Mouse (Mus musculus) limb, embryonic 14.5 days (tissue): ENCODE measurements around the gene Mdp1. TPM values are rescaled to one million over a fixed set of nuclear protein-coding genes. Genes with fewer than 3 reads are reported as not detected.

Source experiments
- ATAC-seq: fragments of 200-750 bp; cut with Nextera tagmentation; 2 replicates; pipeline ENCODE4 v1.8.0; 2017; ENCODE audit warnings: low read depth, moderate number of reproducible peaks, moderate TSS enrichment; ENCODE audit not compliant: low FRiP score
- DNase-seq: peaks from one replicate; pipeline ENCODE4 v3.0.0-alpha.2; 2015; ENCODE audit warnings: low spot score
- H3K27ac ChIP-seq: fragments of 300-500 bp; sonication (generic); replicated peaks from 2 replicates; pipeline ENCODE4 v1.5.1; 2014; ENCODE audit warnings: low read depth, mild to moderate bottlenecking, low read length, moderate library complexity, mixed read lengths
- H3K27me3 ChIP-seq: fragments of 300-500 bp; sonication (generic); 2 replicates; pipeline ENCODE4 v1.6.1; 2014; ENCODE audit warnings: low read length, mixed read lengths; ENCODE audit not compliant: control insufficient read depth, insufficient read depth
- H3K36me3 ChIP-seq: fragments of 300-500 bp; sonication (generic); 2 replicates; pipeline ENCODE4 v1.6.1; 2014; ENCODE audit warnings: mild to moderate bottlenecking, low read length, moderate library complexity, mixed read lengths; ENCODE audit not compliant: control insufficient read depth, insufficient read depth
- H3K4me1 ChIP-seq: fragments of 300-500 bp; sonication (generic); 2 replicates; pipeline ENCODE4 v1.6.1; 2014; ENCODE audit warnings: antibody characterized with exemption, low read length, mixed read lengths; ENCODE audit not compliant: control insufficient read depth, insufficient read depth
- H3K4me2 ChIP-seq: fragments of 300-500 bp; sonication (generic); replicated peaks from 2 replicates; pipeline ENCODE4 v1.6.1; 2014; ENCODE audit warnings: low read depth, mild to moderate bottlenecking, low read length, moderate library complexity; ENCODE audit not compliant: severe bottlenecking
- H3K4me3 ChIP-seq: fragments of 300-500 bp; sonication (generic); replicated peaks from 2 replicates; pipeline ENCODE4 v1.5.1; 2014; ENCODE audit warnings: low read length
- H3K9ac ChIP-seq: fragments of 300-500 bp; sonication (generic); 2 replicates; pipeline ENCODE4 v1.6.1; 2014; ENCODE audit warnings: mild to moderate bottlenecking, low read depth, low read length, moderate library complexity; ENCODE audit not compliant: severe bottlenecking
- H3K9me3 ChIP-seq: fragments of 300-500 bp; sonication (generic); 2 replicates; pipeline ENCODE4 v1.6.1; 2016; ENCODE audit warnings: low read length; ENCODE audit not compliant: control insufficient read depth
- POLR2A ChIP-seq: fragments of 200-500 bp; IDR thresholded peaks from 2 replicates; pipeline ENCODE4 v1.8.0; 2012; ENCODE audit warnings: inconsistent platforms, mild to moderate bottlenecking, moderate library complexity, borderline replicate concordance; ENCODE audit not compliant: insufficient read depth, insufficient read length; ENCODE audit errors: extremely low read depth
- WGBS: fragments of 180-500 bp; shearing (Covaris S2); extraction: QIAGEN DNeasy Blood & Tissue Kit; methylation state at CpG from one replicate; pipeline ENCODE4 v1.1.7; 2014; 5-methylcytosine and 5-hydroxymethylcytosine counted together
- polyA plus RNA-seq, 2 experiments: library from polyadenylated mRNA; depleted of rRNA in 1 of 2; stranded (reverse) in 1 of 2; unstranded in 1 of 2; fragments of >200 nt; fragmentation: Nextera tagmentation in 1 of 2; extraction: Ambion mirVana in 1 of 2; gene quantifications; 2 replicates each; pipeline versions ENCODE4 v1.2.1 to v1.2.3; 2012 to 2014

The Mdp1 gene
- polyA plus RNA-seq, 2 experiments, result 49.7 to 53.7 TPM

DNA sequence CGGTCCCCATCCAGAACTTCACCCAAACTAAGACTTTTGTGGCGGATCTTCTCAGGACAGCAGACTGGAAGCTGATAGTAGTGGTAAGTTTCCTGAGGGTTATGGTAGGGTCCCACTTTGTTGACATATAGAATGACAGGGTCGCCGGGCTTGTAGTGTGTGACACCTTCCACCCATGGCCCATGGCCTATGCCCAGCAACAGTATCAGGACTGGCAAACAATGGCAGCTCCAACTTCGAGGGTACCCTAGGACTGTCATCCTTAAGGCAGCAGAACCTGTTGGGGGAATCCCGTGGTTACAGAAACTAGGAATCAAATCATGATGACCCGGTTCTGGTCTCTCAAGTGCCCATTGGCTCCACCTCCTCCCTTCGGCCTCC, 17.6 kb downstream of the Mdp1 start:
- H3K9ac ChIP-seq, result peak overlapping the region; percentile 91
- no peak for DNase-seq
- H3K27ac ChIP-seq, result peak overlapping the region; percentile 97
- 19% methylated on average over 8 of the region's 8 CpGs for WGBS
- peaks cover 46% of the 10 kb centered on the region for H3K36me3 ChIP-seq
- 0 out of 2 replicates have a peak, but pooled peaks have one; percentile 2 for ATAC-seq
- TF ChIP-seq POLR2A, result no peak
- H3K4me2 ChIP-seq, result peak overlapping the region; percentile 81
- no peaks in the 10 kb centered on the region for H3K27me3 ChIP-seq
- H3K4me3 ChIP-seq, result peak overlapping the region; percentile 77
- H3K4me1 ChIP-seq, result peaks cover 13% of the 10 kb centered on the region
- no peaks in the 10 kb centered on the region for H3K9me3 ChIP-seq

DNA sequence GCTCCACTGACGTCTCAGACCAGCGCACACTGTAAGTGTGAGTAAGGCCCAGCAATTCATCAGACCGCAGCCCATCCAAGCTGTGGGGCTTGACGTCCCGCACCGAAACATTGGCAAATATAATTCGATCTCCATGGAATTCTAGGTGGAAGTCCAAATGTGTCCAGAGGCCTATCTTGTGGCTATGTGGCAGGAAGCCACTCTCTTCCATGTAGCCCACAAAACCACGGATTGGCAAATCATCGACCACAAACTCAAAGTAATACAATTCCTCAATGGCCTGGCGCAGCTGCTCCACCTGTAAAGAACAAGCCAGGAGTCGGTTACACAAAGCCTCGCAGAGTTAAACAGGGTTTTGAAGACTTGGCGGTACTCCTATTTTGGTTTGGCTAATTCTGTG, 19.0 kb downstream of the Mdp1 start:
- no peak overlapping the region for H3K4me2 ChIP-seq
- peaks cover 48% of the 10 kb centered on the region for H3K36me3 ChIP-seq
- H3K4me1 ChIP-seq, result peaks cover 13% of the 10 kb centered on the region
- 98% methylated on average over 13 of the region's 13 CpGs for WGBS
- no peaks in the 10 kb centered on the region for H3K27me3 ChIP-seq
- no peak overlapping the region for H3K27ac ChIP-seq
- ATAC-seq, result no peak
- H3K9ac ChIP-seq, result no peak overlapping the region
- no peaks in the 10 kb centered on the region for H3K9me3 ChIP-seq
- TF ChIP-seq POLR2A, result no peak
- H3K4me3 ChIP-seq, result no peak overlapping the region
- DNase-seq, result no peak

DNA sequence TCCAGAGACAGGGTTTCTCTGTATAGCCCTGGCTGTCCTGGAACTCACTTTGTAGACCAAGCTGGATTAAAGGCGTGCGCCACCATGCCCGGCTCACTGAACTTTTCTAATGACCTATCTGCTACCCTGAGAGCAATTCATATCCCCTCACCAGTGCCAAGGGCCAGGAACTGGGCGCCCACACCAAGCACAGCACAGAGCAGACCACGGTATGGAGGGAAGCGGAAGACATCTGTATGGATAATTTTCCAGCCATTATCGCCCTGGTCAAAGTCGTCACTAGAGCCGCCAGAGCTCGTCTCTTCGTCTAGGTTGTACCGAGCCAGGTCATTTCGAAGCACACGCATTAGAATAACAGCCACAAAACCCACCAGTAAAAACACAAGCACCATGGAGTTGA, 19.5 kb downstream of the Mdp1 start:
- H3K9me3 ChIP-seq, result no peaks in the 10 kb centered on the region
- ATAC-seq (no peak), DNase-seq (no peak)
- WGBS, result 94% methylated on average over 14 of the region's 14 CpGs
- no peak overlapping the region for H3K4me2 ChIP-seq
- peaks cover 47% of the 10 kb centered on the region for H3K36me3 ChIP-seq
- peaks cover 13% of the 10 kb centered on the region for H3K4me1 ChIP-seq
- no peak for TF ChIP-seq POLR2A
- no peak overlapping the region for H3K4me3 ChIP-seq
- H3K27ac ChIP-seq, result no peak overlapping the region
- no peaks in the 10 kb centered on the region for H3K27me3 ChIP-seq
- no peak overlapping the region for H3K9ac ChIP-seq

DNA sequence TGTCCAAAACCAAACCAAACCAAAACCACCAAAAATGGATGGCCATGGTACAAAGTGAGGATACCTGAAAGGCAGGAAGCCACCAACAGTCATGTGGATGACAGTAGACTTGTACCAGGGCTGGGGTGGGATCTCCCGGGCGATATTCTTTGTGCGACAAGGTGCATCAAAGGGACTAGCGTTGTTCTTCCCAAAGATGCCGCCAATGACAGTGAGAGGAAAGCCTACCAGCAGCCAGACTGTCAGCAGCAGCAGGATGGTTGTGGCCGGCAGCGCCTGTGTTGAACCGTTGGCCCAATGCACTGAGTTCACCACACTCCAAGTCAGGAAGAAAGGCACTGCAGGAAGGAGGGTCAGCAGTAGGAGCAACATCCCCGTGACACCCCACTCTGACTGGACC, 22.5 kb downstream of the Mdp1 start, which contains the start of gene Gm49378:
TSS of gene Gm49378 (minus strand) at position 101 of the 400 bp plus-strand sequence.
- ATAC-seq, result no peak

DNA sequence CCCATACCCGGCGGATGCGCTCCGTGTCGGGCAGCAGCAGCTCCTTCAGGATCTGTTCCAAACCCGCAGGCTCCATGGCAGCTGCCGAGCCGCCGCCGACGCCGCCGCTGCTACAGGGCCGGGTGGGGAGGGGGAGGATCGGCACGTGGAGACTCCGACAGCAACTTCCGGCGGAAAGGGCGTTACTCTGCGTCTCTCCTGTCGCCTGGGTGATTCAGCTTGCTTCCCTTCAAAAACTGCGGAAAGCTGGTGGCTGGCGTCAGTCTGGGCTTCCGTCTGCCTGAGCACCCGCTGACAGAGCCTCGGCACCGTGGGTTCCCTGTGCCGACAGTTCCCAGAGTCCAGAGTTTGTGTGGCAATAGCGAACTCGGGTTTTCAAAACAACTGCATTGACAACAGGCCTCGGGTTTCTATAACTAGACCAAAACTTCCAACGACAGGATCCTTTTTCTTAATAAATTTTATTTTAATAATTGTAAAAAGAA, 24.7 kb downstream of the Mdp1 start, which contains the start of gene Ipo4:
TSS of gene Ipo4 (minus strand) at position 435 of the 485 bp plus-strand sequence.
- peak within 1 kb of the TSS; percentile 88 for H3K4me2 ChIP-seq
- WGBS, result 2% methylated on average over 28 of the region's 33 CpGs
- peak within 1 kb of the TSS; percentile 77 for H3K4me3 ChIP-seq
- ATAC-seq (peak; percentile 87), DNase-seq (peak; percentile 94)
- H3K4me1 ChIP-seq, result peaks cover 3% of the 10 kb centered on the region; the same call in 1 of the 2 replicates
- H3K9ac ChIP-seq, result peak within 1 kb of the TSS; percentile 76
- no peak for TF ChIP-seq POLR2A
- H3K27ac ChIP-seq, result peak within 1 kb of the TSS; percentile 67
- peaks cover 75% of the 10 kb centered on the region for H3K36me3 ChIP-seq
- no peaks in the 10 kb centered on the region for H3K27me3 ChIP-seq
- no peaks in the 10 kb centered on the region for H3K9me3 ChIP-seq

More for the DNA sequence above, 22.5 kb downstream of the Mdp1 start, which contains the start of gene Gm49378:
- no peaks in the 10 kb centered on the region for H3K9me3 ChIP-seq
- H3K36me3 ChIP-seq, result peaks cover 61% of the 10 kb centered on the region
- H3K4me1 ChIP-seq, result peaks cover 8% of the 10 kb centered on the region
- H3K4me3 ChIP-seq, result no peak within 1 kb of the TSS
- H3K4me2 ChIP-seq, result no peak within 1 kb of the TSS
- TF ChIP-seq POLR2A, result no peak
- 97% methylated on average over 9 of the region's 9 CpGs for WGBS
- H3K27ac ChIP-seq, result no peak within 1 kb of the TSS
- no peak within 1 kb of the TSS for H3K9ac ChIP-seq
- no peaks in the 10 kb centered on the region for H3K27me3 ChIP-seq
- no peak for DNase-seq
